In genomic region chr15:27821651-27822364, GRCm38 (mm10) we compare ENCODE assay signal across 9 mouse cellular contexts.
DNase-seq lines count a peak whose midpoint lies in the region.
"Had no signal": no experiment of that assay in that cellular context is flagged by ENCODE, and none has a peak within 500 bp of the region (broad histone marks: within the 10 kb centered on the region; RNA-seq: fewer than 3 reads in every experiment).

No protein-coding gene starts in this region.

- peak; percentile 15 for DNase-seq in kidney, postnatal 14 days
- DNase-seq in kidney, adult 9 months: no peak
- DNase-seq in NIH3T3 (ENCODE audit: low read depth): peak; percentile 85
- DNase-seq in adrenal gland, postnatal 14 days: peak; percentile 60
- peak; percentile 51 for DNase-seq in skeletal muscle tissue, adult 2 months (ENCODE audit: low read depth, low spot score)
- no peak for DNase-seq in thymus, postnatal 4 days
- DNase-seq in cerebellum, adult 9-10 months: no peak
- DNase-seq: cerebellum, adult 11-12 months; left cerebral cortex, postnatal 4 days had no signal

Comparison
In these comparisons a context has a peak if more than half of its experiments do, and no peak if none do; other contexts are left out.
1. DNase-seq: peak in kidney, postnatal 14 days (single experiment), NIH3T3 (single experiment), adrenal gland, postnatal 14 days (single experiment) and skeletal muscle tissue, adult 2 months (single experiment); none in kidney, adult 9 months (single experiment), thymus, postnatal 4 days (single experiment) and cerebellum, adult 9-10 months (single experiment).